29 mouse cellular contexts compared by ENCODE assay signal in genomic region chr3:123972367-123972766, GRCm38 (mm10).
DNase-seq lines count a peak whose midpoint lies in the region; ATAC-seq lines count a peak whose summit lies in the region.
"Had no signal": no experiment of that assay in that cellular context is flagged by ENCODE, and none has a peak within 500 bp of the region (broad histone marks: within the 10 kb centered on the region; RNA-seq: fewer than 3 reads in every experiment).

No protein-coding gene starts in this region.

- 0 out of 2 replicates have a peak, but pooled peaks cover 3% of the 10 kb centered on the region for H3K4me1 ChIP-seq in hindbrain, embryonic 13.5 days (replicated peaks)
- H3K4me1 ChIP-seq: embryonic facial prominence, embryonic 12.5 days; embryonic facial prominence, embryonic 15.5 days; heart, embryonic 12.5 days; heart, embryonic 15.5 days; hindbrain, embryonic 15.5 days had no signal

- no peaks in the 10 kb centered on the region for H3K9me3 ChIP-seq in hindbrain, embryonic 13.5 days
- H3K9me3 ChIP-seq: embryonic facial prominence, embryonic 12.5 days; embryonic facial prominence, embryonic 15.5 days; heart, embryonic 12.5 days; heart, embryonic 15.5 days; hindbrain, embryonic 15.5 days had no signal

- no peak overlapping the region for H3K4me2 ChIP-seq in hindbrain, embryonic 13.5 days
- H3K4me2 ChIP-seq: embryonic facial prominence, embryonic 12.5 days; embryonic facial prominence, embryonic 15.5 days; heart, embryonic 12.5 days; heart, embryonic 15.5 days; hindbrain, embryonic 15.5 days had no signal

- DNase-seq in 416B (ENCODE audit: low read depth) (peak; percentile 10), ES-CJ7 (ENCODE audit: low read depth, low spot score) (peak; percentile 26), NIH3T3 (ENCODE audit: low read depth) (peak; percentile 51)
- peak; percentile 7 for DNase-seq in retina, embryonic 14.5 days (ENCODE audit: low spot score)
- no peak for DNase-seq in heart, postnatal 25 days (ENCODE audit: low spot score)
- DNase-seq in layer of hippocampus, adult 18-20 months (ENCODE audit: low spot score in 2 of 2) = no peak
- DNase-seq: adrenal gland, adult 2 months; adrenal gland, postnatal 14 days; B cell, adult 2 months; cerebellum, adult 11 months; cerebellum, adult 2 months; cerebellum, adult 9-11 months; cerebellum, postnatal 25 days; forebrain, postnatal 0 days; gastrocnemius, adult 2 months; gastrocnemius, postnatal 14 days; heart, adult 18-20 months; heart, postnatal 10 days; heart, postnatal 4 days had no signal

- intact Hi-C loops in heart, postnatal 25 days (cut with DNase I) = no loop called here

- 82% methylated on average over 3 of the region's 3 CpGs for WGBS in hindbrain, embryonic 13.5 days

- ATAC-seq in megakaryocyte, adult 5-6 weeks (ENCODE audit: poor library complexity, severe bottlenecking) = no peak
- no peak for ATAC-seq in hindbrain, embryonic 13.5 days (ENCODE audit: low FRiP score)
- ATAC-seq: forebrain, embryonic 14.5 days; forebrain, postnatal 0 days; intestine, postnatal 0 days had no signal

- no peaks in the 10 kb centered on the region for H3K36me3 ChIP-seq in hindbrain, embryonic 13.5 days
- H3K36me3 ChIP-seq: embryonic facial prominence, embryonic 12.5 days; embryonic facial prominence, embryonic 15.5 days; G1E; heart, embryonic 12.5 days; heart, embryonic 15.5 days; hindbrain, embryonic 15.5 days had no signal

- no peak overlapping the region for H3K9ac ChIP-seq in hindbrain, embryonic 13.5 days
- H3K9ac ChIP-seq: embryonic facial prominence, embryonic 12.5 days; embryonic facial prominence, embryonic 15.5 days; forebrain, postnatal 0 days; heart, embryonic 12.5 days; heart, embryonic 15.5 days; hindbrain, embryonic 15.5 days had no signal

- no peak overlapping the region for H3K4me3 ChIP-seq in hindbrain, embryonic 13.5 days
- H3K4me3 ChIP-seq: embryonic facial prominence, embryonic 12.5 days; embryonic facial prominence, embryonic 15.5 days; gastrocnemius, adult 2 months; heart, embryonic 12.5 days; heart, embryonic 15.5 days; hindbrain, embryonic 15.5 days had no signal

- no peak overlapping the region for H3K27ac ChIP-seq in hindbrain, embryonic 13.5 days
- H3K27ac ChIP-seq: embryonic facial prominence, embryonic 12.5 days; embryonic facial prominence, embryonic 15.5 days; gastrocnemius, adult 2 months; heart, embryonic 15.5 days; hindbrain, embryonic 15.5 days had no signal

- no peaks in the 10 kb centered on the region for H3K27me3 ChIP-seq in hindbrain, embryonic 13.5 days
- H3K27me3 ChIP-seq: embryonic facial prominence, embryonic 12.5 days; embryonic facial prominence, embryonic 15.5 days; heart, embryonic 12.5 days; heart, embryonic 15.5 days; hindbrain, embryonic 15.5 days had no signal

Comparison
In these comparisons a context has a peak if more than half of its experiments do, and no peak if none do; other contexts are left out.
1. DNase-seq: peak in 416B (single experiment), ES-CJ7 (single experiment), NIH3T3 (single experiment) and retina, embryonic 14.5 days (single experiment); none in heart, postnatal 25 days (single experiment) and layer of hippocampus, adult 18-20 months (0 of 2).